Mouse (Mus musculus) midbrain, embryonic 13.5 days (tissue): ENCODE data around the gene Phldb3. TPM values are rescaled to one million over a fixed set of nuclear protein-coding genes. Genes with fewer than 3 reads are reported as not detected.

Experiments
- polyA plus RNA-seq: library from polyadenylated mRNA; unstranded; fragments of >200 nt; fragmentation: Nextera tagmentation; extraction: Ambion mirVana; gene quantifications from 2 replicates; pipeline ENCODE4 v1.2.1, GENCODE M21; 2015

The Phldb3 gene
- polyA plus RNA-seq, 1 experiment from 2014 or later: not detected

Other genes with a start within 250 kb of the Phldb3 start
- gene Kcnn4, start 240.5 kb upstream of the Phldb3 start, polyA plus RNA-seq: 0.40 and 0.66 TPM in 2 replicates
- 32.9 and 33.5 TPM in 2 replicates for gene Smg9, start 211.1 kb upstream of the Phldb3 start, polyA plus RNA-seq
- not detected in 2 replicates for gene Irgc1, start 158.5 kb upstream of the Phldb3 start, polyA plus RNA-seq
- 1.0 and 1.2 TPM in 2 replicates for gene Plaur, start 148.3 kb upstream of the Phldb3 start, polyA plus RNA-seq
- gene Cadm4, start 128.7 kb upstream of the Phldb3 start, polyA plus RNA-seq: 52.4 and 67.8 TPM in 2 replicates
- gene Zfp428, start 103.8 kb upstream of the Phldb3 start, polyA plus RNA-seq: 234 and 261 TPM in 2 replicates
- 1.2 and 1.9 TPM in 2 replicates for gene AC161166.1, start 98.3 kb upstream of the Phldb3 start, polyA plus RNA-seq
- gene Irgq, start 80.1 kb upstream of the Phldb3 start, polyA plus RNA-seq: 20.3 and 25.3 TPM in 2 replicates
- not detected in 2 replicates for gene Pinlyp, start 64.6 kb upstream of the Phldb3 start, polyA plus RNA-seq
- gene Xrcc1, start 64.5 kb upstream of the Phldb3 start, polyA plus RNA-seq: 65.8 and 71.4 TPM in 2 replicates
- 13.8 and 14.7 TPM in 2 replicates for gene Ethe1, start 23.2 kb upstream of the Phldb3 start, polyA plus RNA-seq
- gene Zfp575, start 23.1 kb upstream of the Phldb3 start, polyA plus RNA-seq: 6.4 and 6.6 TPM in 2 replicates
- gene Lypd3, start 25.8 kb downstream of the Phldb3 start, polyA plus RNA-seq: not detected in 2 replicates
- 0.15 TPM in 1 of 2 replicates, not detected in the other for gene Tex101, start 65.9 kb downstream of the Phldb3 start, polyA plus RNA-seq
- not detected in 2 replicates for gene BC049730, start 98.5 kb downstream of the Phldb3 start, polyA plus RNA-seq
- gene Gm4763, start 116.1 kb downstream of the Phldb3 start, polyA plus RNA-seq: not detected in 2 replicates
- gene Cd177, start 149.5 kb downstream of the Phldb3 start, polyA plus RNA-seq: 0.26 and 0.34 TPM in 2 replicates
- not detected in 2 replicates for gene Ceacam10, start 166.4 kb downstream of the Phldb3 start, polyA plus RNA-seq